Mouse (Mus musculus) stomach, adult 2 months (tissue): ENCODE measurements around the gene Pof1b. TPM values are rescaled to one million over a fixed set of nuclear protein-coding genes. Genes with fewer than 3 reads are reported as not detected.

Source experiments
- polyA plus RNA-seq: library from polyadenylated mRNA; depleted of rRNA; stranded (reverse); fragments of >200 nt; gene quantifications from 2 replicates; pipeline ENCODE4 v1.2.3, GENCODE M21; 2012; rRNA removed

Pof1b gene
- 0.41 and 0.48 TPM in 2 replicates for polyA plus RNA-seq

GRCm38 (mm10) chrX:112698508-112698907 is at the start of gene Pof1b:
TSS of gene Pof1b (minus strand) at chrX:112698651.

GRCm38 (mm10) chrX:112600511-112601305 is 97.7 kb downstream of the Pof1b start, which contains the start of gene Zfp711:
TSS of gene Zfp711 (plus strand) at chrX:112600526.

Other genes starting within 250 kb of the Pof1b start
- gene 2010106E10Rik, start 203.4 kb downstream of the Pof1b start, polyA plus RNA-seq, result not detected in 2 replicates
- not detected in 2 replicates for gene Zfp711, start 98.1 kb downstream of the Pof1b start, polyA plus RNA-seq